Mouse (Mus musculus) spleen, embryonic (tissue): ENCODE results near the gene Ttc39b.
"Not testable (repeated sequence)": the region's sequence is repeated elsewhere in the genome, so short reads cannot be mapped to it uniquely, and the experiment has no call there.

Experiments used
- CTCF ChIA-PET: fragments of 350-600 bp; sonication (Branson Sonifier 250); formaldehyde crosslinking; loops from one replicate; lab custom pipeline; 2022; lab: Charles Lee

Gene Ttc39b

GRCm38 (mm10) chr4:83282424-83282823 lies 41.6 kb downstream of the Ttc39b start:
- CTCF ChIA-PET: no interaction called here

DNA sequence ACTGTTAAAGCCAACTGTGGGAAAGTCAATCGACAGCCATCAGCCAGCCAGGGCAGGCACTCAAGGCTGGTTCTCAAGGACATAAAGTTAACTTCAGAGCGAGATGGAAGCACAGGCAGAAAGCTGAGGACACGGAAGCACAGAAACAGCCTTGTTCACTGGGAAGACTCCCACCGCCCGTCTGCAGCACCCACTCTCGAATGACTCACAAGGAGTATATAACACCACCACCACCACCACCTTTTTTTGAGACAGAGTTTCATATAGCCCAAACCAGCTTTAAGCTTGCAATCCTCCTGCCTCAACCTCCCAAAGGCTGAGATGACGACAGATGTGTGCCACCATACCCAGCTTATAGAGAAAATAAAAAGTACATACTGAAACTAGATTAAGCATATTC lies 44.8 kb downstream of the Ttc39b start:
- CTCF ChIA-PET: no interaction called here

DNA sequence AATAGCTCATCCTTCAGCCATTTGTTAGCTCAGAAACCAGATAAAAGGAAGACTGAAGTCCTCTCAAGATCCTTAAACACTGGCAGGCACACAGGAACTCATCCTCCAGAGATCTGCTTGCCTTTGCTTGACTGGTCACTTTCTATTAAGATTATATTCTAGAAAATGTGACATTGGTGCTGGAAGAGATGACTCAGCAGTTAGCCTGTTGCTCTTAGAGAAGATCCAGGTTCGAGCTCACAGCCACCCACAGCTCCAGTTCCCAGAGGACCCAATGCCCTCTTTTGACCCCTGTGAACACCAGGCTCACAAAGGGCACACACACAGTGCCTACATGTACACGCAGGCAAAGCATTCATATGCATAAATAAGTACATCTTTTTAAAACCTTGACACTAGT lies 49.8 kb downstream of the Ttc39b start:
- CTCF ChIA-PET: interaction anchor here (0.6 kb wide), 2 partner anchors 47 to 69 kb away, joined by 3 read pairs; no protein-coding TSS in a partner anchor

- CTCF ChIA-PET: no interaction called here
These were observed 50.4 kb downstream of the Ttc39b start for GRCm38 (mm10) chr4:83273616-83274050.

- CTCF ChIA-PET: no interaction called here
These were observed 51.0 kb downstream of the Ttc39b start for GRCm38 (mm10) chr4:83272917-83273615.

- CTCF ChIA-PET: no interaction called here
These were observed 53.6 kb downstream of the Ttc39b start for GRCm38 (mm10) chr4:83270481-83270880.

- CTCF ChIA-PET: no interaction called here
These were observed 54.4 kb downstream of the Ttc39b start for GRCm38 (mm10) chr4:83269614-83270013.

GRCm38 (mm10) chr4:83265926-83266692 lies 57.9 kb downstream of the Ttc39b start:
- CTCF ChIA-PET: no interaction called here

DNA sequence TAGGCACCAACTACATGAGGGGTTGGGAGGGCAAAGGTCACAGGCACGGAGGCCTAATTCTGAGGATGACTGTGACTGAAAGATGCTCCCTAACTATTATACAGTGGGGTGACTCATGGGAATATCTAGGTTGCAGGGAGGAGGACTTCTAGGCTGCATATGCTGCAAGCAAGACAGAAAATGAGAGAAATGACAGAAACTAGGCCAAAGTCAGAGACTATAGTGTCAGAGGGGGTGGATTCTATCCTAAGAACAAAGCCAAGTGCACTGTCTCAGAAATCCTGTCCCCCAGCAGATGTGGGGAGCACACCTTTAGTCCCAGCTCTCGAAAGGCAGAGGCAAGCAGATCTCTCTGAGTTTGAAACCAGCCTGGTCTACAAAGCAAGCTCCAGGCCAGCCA lies 59.2 kb downstream of the Ttc39b start:
- CTCF ChIA-PET: no interaction called here

- CTCF ChIA-PET: interaction anchor here (0.5 to 1.8 kb wide), 3 partner anchors 19 to 334 kb away, joined by 3 to 5 read pairs (median 4); no protein-coding TSS in a partner anchor
These were observed 62.1 kb downstream of the Ttc39b start for GRCm38 (mm10) chr4:83261998-83262397.

DNA sequence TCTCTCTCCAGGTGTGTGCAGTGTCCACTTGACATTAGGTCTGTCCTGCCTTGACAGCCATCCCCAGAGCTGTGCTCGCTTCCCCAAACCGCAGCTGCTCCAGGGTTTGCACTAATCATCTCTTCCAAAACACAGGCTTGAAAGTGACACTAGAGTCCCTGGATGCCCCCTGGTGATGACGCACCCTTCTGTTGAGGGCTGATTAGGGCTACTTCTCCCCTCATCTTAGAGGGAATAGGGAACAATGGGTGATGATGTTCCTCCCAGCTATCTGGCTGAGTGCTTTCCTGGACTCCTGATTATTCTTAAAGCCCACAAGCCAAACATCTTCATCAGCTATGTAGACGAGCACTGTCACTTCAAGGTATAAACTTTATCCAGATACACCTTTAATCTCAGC lies 64.4 kb downstream of the Ttc39b start:
- CTCF ChIA-PET: no interaction called here

DNA sequence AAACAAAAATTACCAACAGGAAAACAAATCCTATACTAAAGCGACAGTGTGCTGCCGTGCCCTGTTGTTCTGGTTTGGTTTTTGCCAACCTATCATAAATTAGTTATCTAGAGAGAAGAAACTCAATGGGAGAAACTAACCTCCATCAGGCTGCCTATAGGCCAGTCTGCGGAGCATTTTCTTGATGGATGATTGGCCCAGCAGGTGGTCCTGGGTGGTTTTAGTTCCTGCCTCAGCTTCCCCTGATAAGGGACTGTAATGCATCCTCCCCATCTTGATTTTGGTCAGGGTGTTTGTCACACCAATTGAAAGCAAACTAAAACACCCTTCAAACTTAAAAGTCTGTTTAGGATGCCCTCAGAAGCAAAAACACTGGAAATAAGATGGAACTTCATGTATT lies 65.8 kb downstream of the Ttc39b start:
- CTCF ChIA-PET: no interaction called here

- CTCF ChIA-PET: no interaction called here
These were observed 66.5 kb downstream of the Ttc39b start for GRCm38 (mm10) chr4:83257279-83258260.

DNA sequence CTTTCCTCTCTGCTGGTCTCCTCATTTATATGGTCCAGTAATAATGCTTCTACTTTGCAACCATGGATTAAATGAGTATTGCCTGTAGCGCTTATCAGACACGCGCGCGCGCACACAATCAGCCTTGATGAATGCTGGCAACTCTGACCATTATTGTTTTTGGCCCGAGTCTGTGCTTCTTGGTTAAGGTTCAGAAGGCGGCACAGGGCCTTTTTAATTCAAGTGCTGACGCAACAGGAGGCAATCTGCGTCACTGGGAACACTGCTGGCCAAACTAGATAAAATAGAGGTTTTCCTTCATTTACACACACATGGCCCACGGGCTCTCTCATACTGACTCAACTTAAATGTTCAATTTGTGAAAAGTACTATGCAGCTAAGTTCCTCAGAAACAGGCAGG lies 67.3 kb downstream of the Ttc39b start:
- CTCF ChIA-PET: no interaction called here

- CTCF ChIA-PET: no interaction called here
These were observed 69.1 kb downstream of the Ttc39b start for GRCm38 (mm10) chr4:83254941-83255340.

DNA sequence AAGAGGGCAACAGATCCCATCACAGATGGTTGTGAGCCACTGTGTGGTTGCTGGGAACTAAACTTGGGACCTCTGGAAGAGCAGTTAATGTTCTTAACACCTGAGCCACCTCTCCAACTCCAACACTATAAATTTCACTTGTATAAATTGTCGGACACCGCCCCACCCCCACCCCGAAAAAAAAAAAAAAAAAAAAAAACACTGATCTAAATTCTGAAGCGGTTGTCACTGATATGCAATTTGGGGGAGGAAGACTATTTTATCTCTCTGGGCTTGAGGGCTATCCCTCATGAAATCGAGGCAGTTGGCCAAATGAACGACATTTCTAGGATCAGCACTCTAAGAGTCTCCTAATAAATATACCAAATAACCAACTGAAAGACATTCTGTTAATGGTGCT lies 70.4 kb downstream of the Ttc39b start:
- CTCF ChIA-PET: interaction anchor here (0.6 kb wide), 1 partner anchor 39 kb away, joined by 6 read pairs; no protein-coding TSS in a partner anchor

- CTCF ChIA-PET: no interaction called here
These were observed 80.3 kb downstream of the Ttc39b start for GRCm38 (mm10) chr4:83243706-83244105.

DNA sequence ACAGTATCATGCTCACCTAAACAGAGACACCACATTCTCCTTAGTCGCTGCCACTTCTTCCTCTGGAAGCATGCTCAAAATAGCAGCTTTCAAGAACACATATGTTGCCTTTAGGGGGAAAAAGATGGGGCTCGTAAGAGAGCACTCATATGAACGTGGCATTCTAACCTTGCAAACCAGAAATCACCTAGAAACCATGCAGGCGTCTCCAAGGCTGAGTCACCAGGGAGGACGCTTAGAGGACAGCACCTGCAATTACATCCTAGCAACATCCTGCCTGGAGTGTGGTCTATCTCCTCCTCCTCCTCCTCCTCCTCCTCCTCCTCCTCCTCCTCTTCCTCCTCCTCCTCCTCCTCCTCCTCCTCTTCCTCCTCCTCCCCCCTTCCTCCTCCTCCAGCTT lies 82.4 kb downstream of the Ttc39b start:
- CTCF ChIA-PET: no interaction called here

DNA sequence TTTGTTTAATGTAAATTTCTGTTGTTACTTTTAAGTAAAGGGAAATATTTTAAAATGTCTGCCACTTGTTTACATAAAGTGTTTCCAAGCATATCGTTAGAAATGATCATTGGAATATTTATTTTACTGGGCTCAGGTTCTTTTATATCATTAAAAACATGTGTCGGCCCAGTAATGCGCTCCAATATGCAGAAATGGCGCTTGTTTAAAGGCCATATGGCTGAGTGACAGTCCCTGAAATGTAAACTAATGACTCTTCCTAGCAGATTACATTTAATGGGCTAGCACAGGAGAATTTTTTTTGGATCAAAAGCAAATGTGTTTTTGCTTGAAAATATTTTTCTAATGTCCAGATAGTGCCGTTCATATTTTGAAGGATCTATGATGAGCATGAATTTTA lies 86.4 kb downstream of the Ttc39b start:
- CTCF ChIA-PET: no interaction called here

DNA sequence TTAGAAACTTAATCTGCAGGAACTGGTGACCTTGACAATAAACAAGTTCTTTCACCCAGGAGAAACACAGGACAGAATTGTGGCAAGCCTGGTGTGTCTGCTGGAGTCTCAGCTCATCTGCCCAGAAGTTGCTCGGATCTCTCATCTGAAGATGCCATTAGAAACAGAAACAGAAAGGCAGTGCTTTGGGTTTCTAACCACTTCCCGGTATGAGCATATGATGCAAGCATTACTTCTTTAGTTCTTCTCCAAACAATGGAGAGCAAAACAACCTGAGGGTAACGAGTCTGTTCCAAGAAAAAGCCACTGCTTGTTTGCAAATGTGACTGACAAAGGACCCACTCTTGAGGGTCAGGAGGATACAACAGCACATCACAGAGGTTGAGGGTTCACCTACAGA lies 88.8 kb downstream of the Ttc39b start:
- CTCF ChIA-PET: not testable (repeated sequence)

GRCm38 (mm10) chr4:83234739-83235138 lies 89.3 kb downstream of the Ttc39b start:
- CTCF ChIA-PET: no interaction called here

- CTCF ChIA-PET: no interaction called here
These were observed 89.9 kb downstream of the Ttc39b start for GRCm38 (mm10) chr4:83234132-83234531.
